Mouse (Mus musculus) liver, postnatal 0 days (tissue): ENCODE data around the gene Adcy10. TPM values are rescaled to one million over a fixed set of nuclear protein-coding genes. Genes with fewer than 3 reads are reported as not detected.
A peak's percentile ranks its signal among the peaks of the same experiment; 100 is the strongest.

Source experiments
- ATAC-seq: fragments of 200-750 bp; cut with Nextera tagmentation; 2 replicates; pipeline ENCODE4 v1.8.0; 2017; ENCODE audit warnings: mild to moderate bottlenecking, moderate library complexity
- DNase-seq: peaks from one replicate; pipeline ENCODE4 v3.0.0-alpha.2; 2016
- H3K27ac ChIP-seq: fragments of 300-500 bp; sonication (generic); 2 replicates; pipeline ENCODE4 v1.5.1; 2014; ENCODE audit warnings: antibody characterized with exemption, moderate library complexity, mild to moderate bottlenecking, low read depth
- H3K27me3 ChIP-seq: fragments of 300-500 bp; sonication (generic); 2 replicates; pipeline ENCODE4 v1.6.1; 2014; ENCODE audit warnings: low read length, control low read depth, mixed read lengths; ENCODE audit not compliant: insufficient read depth
- H3K36me3 ChIP-seq: fragments of 300-500 bp; sonication (generic); replicated peaks from 2 replicates; pipeline ENCODE4 v1.6.1; 2014; ENCODE audit warnings: mild to moderate bottlenecking, control low read depth, low read length, moderate library complexity, mixed read lengths; ENCODE audit not compliant: insufficient read depth
- H3K4me1 ChIP-seq: fragments of 300-500 bp; sonication (generic); 2 replicates; pipeline ENCODE4 v1.6.1; 2014; ENCODE audit warnings: antibody characterized with exemption, mild to moderate bottlenecking, control low read depth; ENCODE audit not compliant: insufficient read depth
- H3K4me2 ChIP-seq: fragments of 300-500 bp; sonication (generic); 2 replicates; pipeline ENCODE4 v1.6.1; 2014; ENCODE audit warnings: low read depth, mild to moderate bottlenecking, low read length, moderate library complexity, mixed read lengths
- H3K4me3 ChIP-seq: fragments of 300-500 bp; sonication (generic); 2 replicates; pipeline ENCODE4 v1.5.1; 2014; ENCODE audit warnings: low read depth, low read length
- H3K9ac ChIP-seq: fragments of 300-500 bp; sonication (generic); replicated peaks from 2 replicates; pipeline ENCODE4 v1.6.1; 2014; ENCODE audit warnings: mild to moderate bottlenecking, moderate library complexity
- H3K9me3 ChIP-seq: fragments of 300-500 bp; sonication (generic); 2 replicates; pipeline ENCODE4 v1.6.1; 2016; ENCODE audit warnings: mild to moderate bottlenecking, control low read depth, low read length, mixed read lengths
- CTCF ChIP-seq: sonication (generic); IDR thresholded peaks from 2 replicates; pipeline ENCODE4 v1.5.1; 2016; ENCODE audit warnings: antibody characterized with exemption, low read depth
- EP300 ChIP-seq: IDR thresholded peaks from 2 replicates; pipeline ENCODE4 v1.6.1; 2016; ENCODE audit warnings: antibody characterized with exemption, low read depth, mild to moderate bottlenecking
- WGBS: fragments of 180-500 bp; shearing (Covaris S2); extraction: QIAGEN DNeasy Blood & Tissue Kit; methylation state at CpG from one replicate; pipeline ENCODE4 v1.1.7; 2014; ENCODE audit not compliant: insufficient replicate concordance; 5-methylcytosine and 5-hydroxymethylcytosine counted together
- polyA plus RNA-seq: library from polyadenylated mRNA; unstranded; fragments of >200 nt; fragmentation: Nextera tagmentation; extraction: Ambion mirVana; gene quantifications from 2 replicates; pipeline ENCODE4 v1.2.1, GENCODE M21; 2015

Gene Adcy10
- polyA plus RNA-seq, 1 experiment from 2014 or later, result 0.19 TPM

GRCm38 (mm10) chr1:165503307-165504024 lies 18.5 kb downstream of the Adcy10 start:
- 26% methylated on average over 10 of the region's 10 CpGs for WGBS
- 0 out of 2 replicates have a peak overlapping the region, but pooled peaks have one; percentile 22 for H3K9ac ChIP-seq
- no peaks in the 10 kb centered on the region for H3K9me3 ChIP-seq
- peak overlapping the region; percentile 52; the same call in 1 of the 2 replicates for H3K27ac ChIP-seq
- peak overlapping the region; percentile 36 for H3K4me2 ChIP-seq
- ATAC-seq (peak; percentile 73), DNase-seq (peak; percentile 53)
- H3K4me3 ChIP-seq, result no peak overlapping the region
- peaks cover 4% of the 10 kb centered on the region; the same call in 1 of the 2 replicates for H3K4me1 ChIP-seq
- no peaks in the 10 kb centered on the region for H3K36me3 ChIP-seq
- TF ChIP-seq EP300 (no peak), CTCF (peak; percentile 78)
- H3K27me3 ChIP-seq, result no peaks in the 10 kb centered on the region

GRCm38 (mm10) chr1:165506303-165506702 lies 21.3 kb downstream of the Adcy10 start:
- Histone ChIP-seq H3K4me3 (no peak overlapping the region), H3K9ac (no peak overlapping the region), H3K36me3 (no peaks in the 10 kb centered on the region), H3K27ac (no peak overlapping the region), H3K27me3 (no peaks in the 10 kb centered on the region), H3K4me2 (no peak overlapping the region), H3K9me3 (no peaks in the 10 kb centered on the region), H3K4me1 (peaks cover 4% of the 10 kb centered on the region; the same call in 1 of the 2 replicates)
- ATAC-seq, result peak; percentile 42; the same call in 1 of the 2 replicates
- TF ChIP-seq EP300 (no peak), CTCF (no peak)
- DNase-seq, result peak; percentile 26
- 40% methylated on average over 6 of the region's 6 CpGs for WGBS

- Histone ChIP-seq H3K4me3 (no peak overlapping the region), H3K27me3 (no peaks in the 10 kb centered on the region), H3K4me1 (peaks cover 4% of the 10 kb centered on the region; the same call in 1 of the 2 replicates), H3K27ac (no peak overlapping the region), H3K36me3 (no peaks in the 10 kb centered on the region), H3K9ac (no peak overlapping the region), H3K9me3 (no peaks in the 10 kb centered on the region), H3K4me2 (no peak overlapping the region)
- DNase-seq, result no peak
- 83% methylated on average over 6 of the region's 6 CpGs for WGBS
- TF ChIP-seq EP300, result no peak
- no peak for TF ChIP-seq CTCF
- ATAC-seq, result no peak
These were observed 25.2 kb downstream of the Adcy10 start for GRCm38 (mm10) chr1:165510161-165510560.

GRCm38 (mm10) chr1:165520716-165521115 lies 35.7 kb downstream of the Adcy10 start:
- H3K27ac ChIP-seq, result no peak overlapping the region
- no peaks in the 10 kb centered on the region for H3K27me3 ChIP-seq
- no peak overlapping the region for H3K9ac ChIP-seq
- no peaks in the 10 kb centered on the region for H3K9me3 ChIP-seq
- no peak overlapping the region for H3K4me2 ChIP-seq
- 80% methylated on average over 7 of the region's 7 CpGs for WGBS
- H3K4me3 ChIP-seq, result no peak overlapping the region
- no peak for DNase-seq
- no peaks in the 10 kb centered on the region for H3K36me3 ChIP-seq
- H3K4me1 ChIP-seq, result no peaks in the 10 kb centered on the region
- no peak for TF ChIP-seq EP300
- ATAC-seq, result no peak

GRCm38 (mm10) chr1:165536079-165536675 lies 51.2 kb downstream of the Adcy10 start:
- H3K4me1 ChIP-seq, result no peaks in the 10 kb centered on the region
- H3K36me3 ChIP-seq, result no peaks in the 10 kb centered on the region
- H3K4me3 ChIP-seq, result no peak overlapping the region
- DNase-seq (no peak), ATAC-seq (no peak)
- no peaks in the 10 kb centered on the region for H3K27me3 ChIP-seq
- no peak overlapping the region for H3K9ac ChIP-seq
- 77% methylated on average over 12 of the region's 12 CpGs for WGBS
- no peak for TF ChIP-seq EP300
- TF ChIP-seq CTCF, result no peak
- H3K27ac ChIP-seq, result no peak overlapping the region
- no peak overlapping the region for H3K4me2 ChIP-seq
- H3K9me3 ChIP-seq, result no peaks in the 10 kb centered on the region

GRCm38 (mm10) chr1:165537241-165537807 lies 52.3 kb downstream of the Adcy10 start:
- Histone ChIP-seq H3K36me3 (no peaks in the 10 kb centered on the region), H3K9ac (no peak overlapping the region), H3K27me3 (no peaks in the 10 kb centered on the region), H3K4me2 (no peak overlapping the region), H3K4me1 (no peaks in the 10 kb centered on the region), H3K4me3 (no peak overlapping the region), H3K9me3 (no peaks in the 10 kb centered on the region), H3K27ac (no peak overlapping the region)
- no peak for DNase-seq
- 64% methylated on average over 5 of the region's 5 CpGs for WGBS
- no peak for ATAC-seq
- no peak for TF ChIP-seq EP300
- TF ChIP-seq CTCF, result no peak
